Mouse (Mus musculus) hindbrain, embryonic 15.5 days (tissue): ENCODE measurements around the gene Gys2. TPM values are rescaled to one million over a fixed set of nuclear protein-coding genes. Genes with fewer than 3 reads are reported as not detected.

Experiments
- ATAC-seq: fragments of 200-750 bp; cut with Nextera tagmentation; 2 replicates; pipeline ENCODE4 v1.8.0; 2017; ENCODE audit warnings: low read depth, moderate number of reproducible peaks, moderate TSS enrichment; ENCODE audit not compliant: low FRiP score
- H3K27ac ChIP-seq: fragments of 300-500 bp; sonication (generic); replicated peaks from 2 replicates; pipeline ENCODE4 v1.5.1; 2015; ENCODE audit warnings: mild to moderate bottlenecking, inconsistent platforms
- H3K27me3 ChIP-seq: fragments of 300-500 bp; sonication (generic); 2 replicates; pipeline ENCODE4 v1.6.1; 2015; ENCODE audit warnings: control low read depth, inconsistent platforms
- H3K36me3 ChIP-seq: fragments of 300-500 bp; sonication (generic); 2 replicates; pipeline ENCODE4 v1.6.1; 2015; ENCODE audit warnings: control low read depth, inconsistent platforms
- H3K4me1 ChIP-seq: fragments of 300-500 bp; sonication (generic); replicated peaks from 2 replicates; pipeline ENCODE4 v1.6.1; 2015; ENCODE audit warnings: control low read depth, inconsistent platforms
- H3K4me2 ChIP-seq: fragments of 300-500 bp; sonication (generic); 2 replicates; pipeline ENCODE4 v1.6.1; 2015; ENCODE audit warnings: moderate library complexity, mild to moderate bottlenecking, inconsistent platforms
- H3K4me3 ChIP-seq: fragments of 300-500 bp; sonication (generic); 2 replicates; pipeline ENCODE4 v1.5.1; 2015; ENCODE audit warnings: mild to moderate bottlenecking, inconsistent platforms
- H3K9ac ChIP-seq: fragments of 300-500 bp; sonication (generic); 2 replicates; pipeline ENCODE4 v1.6.1; 2015; ENCODE audit warnings: inconsistent platforms
- H3K9me3 ChIP-seq: fragments of 300-500 bp; sonication (generic); 2 replicates; pipeline ENCODE4 v1.6.1; 2016; ENCODE audit warnings: control low read depth, inconsistent platforms
- WGBS: fragments of 180-500 bp; shearing (Covaris S2); methylation state at CpG from one replicate; pipeline ENCODE4 v1.1.7; 2015; 5-methylcytosine and 5-hydroxymethylcytosine counted together
- polyA plus RNA-seq: library from polyadenylated mRNA; unstranded; fragments of >200 nt; fragmentation: Nextera tagmentation; extraction: Ambion mirVana; gene quantifications from 2 replicates; pipeline ENCODE4 v1.2.1, GENCODE M21; 2015

The Gys2 gene
- polyA plus RNA-seq, 1 experiment from 2014 or later: not detected

- no peak overlapping the region for H3K27ac ChIP-seq
- WGBS: 89% methylated on average over 2 of the region's 2 CpGs
- ATAC-seq: no peak
- no peaks in the 10 kb centered on the region for H3K27me3 ChIP-seq
- no peak overlapping the region for H3K4me3 ChIP-seq
- H3K9me3 ChIP-seq: no peaks in the 10 kb centered on the region
- H3K9ac ChIP-seq: no peak overlapping the region
- H3K36me3 ChIP-seq: no peaks in the 10 kb centered on the region
- no peak overlapping the region for H3K4me2 ChIP-seq
- no peaks in the 10 kb centered on the region for H3K4me1 ChIP-seq
Observed at GRCm38 (mm10) chr6:142453311-142453710, 19.6 kb downstream of the Gys2 start.

- Histone ChIP-seq H3K4me1 (no peaks in the 10 kb centered on the region), H3K9ac (no peak overlapping the region), H3K9me3 (no peaks in the 10 kb centered on the region), H3K27ac (no peak overlapping the region), H3K27me3 (no peaks in the 10 kb centered on the region), H3K4me2 (no peak overlapping the region), H3K36me3 (no peaks in the 10 kb centered on the region), H3K4me3 (no peak overlapping the region)
- 77% methylated on average over 12 of the region's 12 CpGs for whole genome bisulfite sequencing
- no peak for ATAC-seq
Observed at GRCm38 (mm10) chr6:142451381-142451780, 21.5 kb downstream of the Gys2 start.

DNA sequence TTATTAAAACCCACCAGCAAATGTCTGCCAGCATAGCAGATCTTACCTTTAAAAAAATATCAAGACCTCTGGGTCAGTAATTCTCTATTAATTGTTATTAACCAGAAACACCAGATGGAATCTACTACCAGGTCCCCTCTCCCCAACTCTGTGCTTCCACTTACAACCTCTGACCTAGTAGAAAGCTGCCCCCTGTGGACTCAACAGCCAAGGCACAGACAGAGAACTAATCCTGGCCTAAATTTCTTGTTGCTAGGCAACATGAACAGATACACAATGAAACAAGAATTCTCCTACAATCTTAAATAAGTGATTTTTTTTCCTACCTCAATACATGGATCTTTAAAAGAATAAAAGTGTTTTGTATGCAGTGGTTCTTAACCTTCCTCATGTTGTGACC is 43.8 kb downstream of the Gys2 start:
- H3K27ac ChIP-seq: no peak overlapping the region
- no peak overlapping the region for H3K9ac ChIP-seq
- H3K27me3 ChIP-seq: no peaks in the 10 kb centered on the region
- H3K4me1 ChIP-seq: no peaks in the 10 kb centered on the region
- ATAC-seq: no peak
- no peaks in the 10 kb centered on the region for H3K36me3 ChIP-seq
- H3K9me3 ChIP-seq: no peaks in the 10 kb centered on the region
- H3K4me3 ChIP-seq: no peak overlapping the region
- no peak overlapping the region for H3K4me2 ChIP-seq

DNA sequence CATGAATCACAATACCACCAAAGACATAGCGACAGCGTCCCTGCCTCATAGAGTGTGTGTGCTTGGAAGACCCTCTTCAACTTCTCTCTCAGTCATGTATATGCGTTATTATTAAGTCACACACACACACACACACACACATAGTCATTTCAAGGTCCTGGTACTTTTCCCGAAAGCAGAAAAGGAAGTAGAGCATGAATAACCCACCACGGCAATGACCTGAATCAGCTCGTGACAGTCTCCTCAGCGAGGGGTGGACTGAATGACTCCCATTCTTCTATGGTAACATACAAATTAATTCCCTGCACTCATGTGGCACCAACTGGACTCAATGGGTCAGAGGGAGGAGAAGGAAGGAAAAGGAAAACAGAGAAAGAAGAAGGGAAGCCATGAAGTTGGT is 47.9 kb downstream of the Gys2 start:
- H3K9me3 ChIP-seq: no peaks in the 10 kb centered on the region
- 67% methylated on average over 7 of the region's 7 CpGs for WGBS
- H3K27ac ChIP-seq: no peak overlapping the region
- H3K4me1 ChIP-seq: no peaks in the 10 kb centered on the region
- H3K27me3 ChIP-seq: no peaks in the 10 kb centered on the region
- no peaks in the 10 kb centered on the region for H3K36me3 ChIP-seq
- no peak overlapping the region for H3K4me3 ChIP-seq
- H3K9ac ChIP-seq: no peak overlapping the region
- no peak for ATAC-seq
- H3K4me2 ChIP-seq: no peak overlapping the region

DNA sequence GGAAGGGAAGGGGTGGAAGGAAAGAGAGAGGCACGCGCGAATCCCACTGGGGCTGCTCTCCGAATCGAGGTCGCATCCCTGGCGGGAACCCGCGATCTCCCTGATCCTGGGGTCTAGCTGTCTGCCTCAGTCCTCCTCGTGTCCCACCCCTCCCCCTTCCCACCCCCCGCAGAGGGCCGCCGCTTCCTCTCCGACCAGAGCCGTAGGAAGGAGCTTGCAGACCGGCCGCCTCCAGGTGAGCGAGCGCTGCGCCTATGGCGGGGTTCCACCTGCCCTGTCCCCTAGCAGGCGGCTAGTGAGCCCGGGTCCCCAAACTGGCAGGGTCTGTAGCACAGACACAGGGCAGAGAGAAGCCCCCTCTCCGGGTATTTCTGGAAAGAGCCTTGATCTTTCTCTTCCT is 58.3 kb downstream of the Gys2 start:
- peak overlapping the region; percentile 38 for H3K4me3 ChIP-seq
- under 1% methylated on average over 24 of the region's 24 CpGs for WGBS
- H3K9ac ChIP-seq: peak overlapping the region; percentile 42
- H3K27me3 ChIP-seq: peaks cover 22% of the 10 kb centered on the region; the same call in 1 of the 2 replicates
- H3K36me3 ChIP-seq: no peaks in the 10 kb centered on the region
- H3K4me2 ChIP-seq: peak overlapping the region; percentile 77
- no peak overlapping the region for H3K27ac ChIP-seq
- ATAC-seq: peak; percentile 34; the same call in 1 of the 2 replicates
- H3K4me1 ChIP-seq: peaks cover 4% of the 10 kb centered on the region
- no peaks in the 10 kb centered on the region for H3K9me3 ChIP-seq

DNA sequence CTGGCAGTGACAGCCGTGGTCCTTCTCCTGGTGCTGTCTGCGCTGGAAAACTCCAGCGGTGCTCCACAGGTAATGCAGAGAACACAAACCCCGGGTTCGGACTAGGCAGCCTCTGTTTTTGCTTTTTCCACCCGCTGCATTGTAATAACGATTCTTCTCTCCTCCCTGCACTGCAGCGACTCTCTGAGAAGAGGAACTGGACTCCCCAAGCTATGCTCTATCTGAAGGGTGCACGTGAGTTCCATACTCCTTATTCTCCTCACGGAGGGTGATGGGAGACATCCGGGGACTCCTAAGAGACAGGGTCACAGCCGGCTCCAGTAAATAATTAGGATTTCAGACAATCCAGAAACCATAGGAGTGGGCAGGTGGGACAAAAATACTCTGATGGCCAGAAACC is 59.1 kb downstream of the Gys2 start:
- Histone ChIP-seq H3K9me3 (no peaks in the 10 kb centered on the region), H3K9ac (no peak overlapping the region), H3K36me3 (no peaks in the 10 kb centered on the region), H3K4me1 (peaks cover 4% of the 10 kb centered on the region), H3K27ac (no peak overlapping the region), H3K4me2 (peak overlapping the region; percentile 77), H3K4me3 (no peak overlapping the region), H3K27me3 (peaks cover 22% of the 10 kb centered on the region; the same call in 1 of the 2 replicates)
- 16% methylated on average over 12 of the region's 12 CpGs for WGBS
- no peak for ATAC-seq

DNA sequence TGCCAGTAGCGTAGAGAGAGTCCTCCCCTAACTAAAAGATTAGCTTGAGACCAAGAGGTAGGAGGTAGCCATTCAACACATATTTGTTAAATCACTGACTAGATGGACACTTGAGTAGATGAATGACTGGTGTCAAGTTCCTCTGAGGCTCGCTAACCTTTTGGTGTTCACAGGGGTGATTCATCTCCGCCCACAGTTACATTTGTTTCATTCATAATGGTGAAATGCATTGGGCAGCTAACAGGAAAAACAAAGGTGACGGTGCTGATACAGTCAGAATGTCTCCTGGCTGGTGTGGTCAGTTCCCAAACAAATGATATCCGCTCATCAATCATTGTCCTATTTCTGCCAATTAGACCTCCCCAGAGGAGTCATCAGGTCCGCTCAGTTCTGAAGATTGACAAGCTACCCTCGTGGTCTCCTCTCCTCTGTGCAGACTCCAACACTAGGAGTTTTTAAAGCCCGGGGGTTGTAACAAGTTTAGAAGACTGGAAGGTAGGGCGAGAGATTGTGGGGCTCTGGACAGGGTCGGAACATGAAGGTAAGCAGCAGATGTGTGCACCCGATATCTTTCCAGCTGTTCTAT is 59.9 kb downstream of the Gys2 start, which contains the start of gene Spx:
Spx (plus strand) TSS at position 536 of the 586 bp plus-strand sequence.
- Histone ChIP-seq H3K27ac (no peak within 1 kb of the TSS), H3K27me3 (peaks cover 22% of the 10 kb centered on the region; the same call in 1 of the 2 replicates), H3K36me3 (no peaks in the 10 kb centered on the region), H3K4me1 (peaks cover 4% of the 10 kb centered on the region), H3K9ac (no peak within 1 kb of the TSS), H3K4me2 (peak within 1 kb of the TSS; percentile 77), H3K4me3 (no peak within 1 kb of the TSS), H3K9me3 (no peaks in the 10 kb centered on the region)
- 67% methylated on average over 11 of the region's 11 CpGs for WGBS
- no peak for ATAC-seq

- no peak overlapping the region for H3K27ac ChIP-seq
- peaks cover 22% of the 10 kb centered on the region; the same call in 1 of the 2 replicates for H3K27me3 ChIP-seq
- H3K4me1 ChIP-seq: peaks cover 4% of the 10 kb centered on the region
- WGBS: 20% methylated on average over 1 of the region's 1 CpGs
- H3K4me2 ChIP-seq: no peak overlapping the region
- H3K36me3 ChIP-seq: no peaks in the 10 kb centered on the region
- no peak overlapping the region for H3K4me3 ChIP-seq
- H3K9ac ChIP-seq: no peak overlapping the region
- ATAC-seq: peak; percentile 56; the same call in 1 of the 2 replicates
- no peaks in the 10 kb centered on the region for H3K9me3 ChIP-seq
Observed at GRCm38 (mm10) chr6:142411140-142411539, 61.8 kb downstream of the Gys2 start.

DNA sequence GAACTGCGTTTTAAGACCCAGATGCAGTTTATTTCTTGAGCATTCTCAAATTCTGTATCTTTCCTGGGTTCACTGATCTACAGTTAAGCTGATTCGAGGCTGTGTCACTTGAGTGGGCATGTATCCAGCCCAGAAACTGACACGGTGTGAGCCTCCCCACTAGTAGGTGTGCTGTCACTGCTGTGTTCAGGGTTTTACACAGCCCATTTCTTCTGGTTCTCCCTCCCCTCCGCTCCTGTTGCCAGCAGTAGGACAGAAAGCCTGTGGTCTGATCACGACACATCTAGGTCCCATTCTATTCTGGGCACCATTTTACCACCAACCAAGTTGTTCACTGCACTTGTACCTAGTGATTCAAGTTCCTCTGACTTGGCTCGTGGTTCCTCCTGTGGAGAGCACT is 77.2 kb downstream of the Gys2 start:
- no peak for ATAC-seq
- no peaks in the 10 kb centered on the region for H3K4me1 ChIP-seq
- 91% methylated on average over 6 of the region's 6 CpGs for WGBS

DNA sequence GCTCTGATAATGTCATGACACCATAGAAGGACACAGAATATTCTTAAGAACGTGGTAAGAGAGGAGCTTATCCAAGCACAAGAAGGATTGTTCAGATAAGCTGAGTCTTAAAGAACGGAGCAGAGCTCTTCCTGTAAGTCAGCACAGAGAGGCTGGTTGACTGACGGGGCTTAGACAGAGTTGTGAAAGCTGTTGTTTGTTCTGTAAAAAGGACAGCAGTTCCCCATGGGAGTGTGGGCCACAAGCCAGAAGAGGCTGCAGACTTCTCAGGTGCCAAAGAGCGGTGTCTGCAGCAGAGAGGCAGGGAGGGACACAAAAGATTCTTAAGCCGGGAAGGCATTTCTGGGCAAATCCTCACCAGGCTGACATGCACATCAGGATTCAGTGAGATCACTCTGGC is 78.2 kb downstream of the Gys2 start:
- WGBS: 85% methylated on average over 5 of the region's 5 CpGs
- Histone ChIP-seq H3K4me2 (no peak overlapping the region), H3K36me3 (peaks cover 20% of the 10 kb centered on the region), H3K27ac (no peak overlapping the region), H3K27me3 (no peaks in the 10 kb centered on the region), H3K9me3 (no peaks in the 10 kb centered on the region), H3K9ac (no peak overlapping the region), H3K4me1 (no peaks in the 10 kb centered on the region), H3K4me3 (no peak overlapping the region)
- no peak for ATAC-seq

More for the DNA sequence above, 77.2 kb downstream of the Gys2 start:
- Histone ChIP-seq H3K4me2 (no peak overlapping the region), H3K36me3 (peaks cover 23% of the 10 kb centered on the region), H3K4me3 (no peak overlapping the region), H3K9me3 (no peaks in the 10 kb centered on the region), H3K27me3 (no peaks in the 10 kb centered on the region), H3K9ac (no peak overlapping the region), H3K27ac (no peak overlapping the region)

DNA sequence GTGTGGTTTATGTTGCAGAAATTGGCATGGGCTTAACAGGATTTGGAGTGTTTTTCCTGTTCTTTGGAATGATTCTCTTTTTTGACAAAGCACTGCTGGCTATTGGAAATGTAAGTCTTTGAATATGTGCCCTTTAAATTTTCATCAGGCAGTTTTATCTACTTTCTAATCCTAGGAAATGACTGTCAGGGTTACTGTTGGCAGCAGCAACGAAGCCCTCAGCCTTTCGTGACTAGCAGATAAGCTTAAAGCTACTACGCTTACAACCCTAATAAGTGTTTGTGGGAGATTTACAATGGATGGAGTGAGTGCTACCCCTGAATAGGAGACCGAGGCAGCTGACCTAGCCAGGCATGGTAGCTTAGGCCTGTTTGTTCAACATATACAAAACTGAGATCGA is 80.6 kb downstream of the Gys2 start:
- ATAC-seq: no peak
- Histone ChIP-seq H3K36me3 (peaks cover 20% of the 10 kb centered on the region), H3K4me1 (peaks cover 18% of the 10 kb centered on the region), H3K27me3 (no peaks in the 10 kb centered on the region), H3K4me2 (no peak overlapping the region), H3K4me3 (no peak overlapping the region), H3K9ac (no peak overlapping the region), H3K27ac (no peak overlapping the region), H3K9me3 (no peaks in the 10 kb centered on the region)
- 97% methylated on average over 5 of the region's 5 CpGs for WGBS

DNA sequence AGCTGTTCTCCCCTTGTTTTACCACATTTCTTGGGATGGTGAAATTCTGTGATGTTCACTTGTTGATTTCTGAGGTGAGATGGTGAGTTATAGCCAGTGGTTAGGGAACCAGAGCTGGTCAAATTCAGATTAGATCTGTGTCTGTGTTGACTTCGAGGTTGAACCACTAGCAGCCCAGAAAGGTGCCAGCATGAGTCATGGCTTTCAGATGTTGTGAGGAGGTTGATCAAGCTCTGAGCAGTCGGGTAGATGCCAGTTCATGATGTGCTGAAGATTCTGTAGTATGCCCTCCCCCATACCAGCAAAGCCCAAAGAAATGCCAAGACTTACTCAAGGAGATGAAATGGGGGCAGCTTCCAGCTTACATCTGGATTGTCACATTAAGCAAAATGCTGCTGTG is 83.8 kb downstream of the Gys2 start:
- Histone ChIP-seq H3K4me3 (no peak overlapping the region), H3K9ac (no peak overlapping the region)
- no peak for ATAC-seq

DNA sequence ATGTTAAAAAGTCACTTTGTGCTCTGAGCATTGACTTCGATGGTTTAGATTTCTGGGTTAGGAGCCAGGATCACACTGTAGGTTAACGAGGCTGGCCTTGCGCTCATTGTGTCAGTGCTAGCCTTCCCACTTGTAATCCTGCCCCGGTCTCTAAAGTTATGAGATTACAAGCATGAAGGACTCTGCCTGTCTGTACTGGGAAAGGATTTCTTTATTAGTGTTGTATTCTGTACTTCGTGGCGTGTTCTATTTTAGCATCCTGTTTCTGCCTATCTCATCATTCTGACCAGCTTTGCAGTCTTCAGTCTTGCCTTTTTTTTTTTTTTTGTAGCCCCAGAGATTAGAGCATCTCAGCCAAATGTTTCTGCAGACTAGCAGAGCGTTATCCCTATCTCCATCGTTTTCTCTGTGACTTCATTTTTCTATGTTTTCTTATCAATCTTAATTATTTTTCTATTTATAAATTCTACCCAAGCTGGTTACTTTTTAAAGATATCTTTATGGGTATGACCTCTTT is 85.1 kb downstream of the Gys2 start:
- peaks cover 25% of the 10 kb centered on the region for H3K4me1 ChIP-seq
- H3K4me3 ChIP-seq: peak overlapping the region; percentile 99
- no peak for ATAC-seq
- WGBS: 23% methylated on average over 8 of the region's 8 CpGs
- peak overlapping the region; percentile 83 for H3K9ac ChIP-seq
- no peaks in the 10 kb centered on the region for H3K36me3 ChIP-seq
- H3K27ac ChIP-seq: no peak overlapping the region
- H3K9me3 ChIP-seq: no peaks in the 10 kb centered on the region
- no peaks in the 10 kb centered on the region for H3K27me3 ChIP-seq
- H3K4me2 ChIP-seq: peak overlapping the region; percentile 69

More for the DNA sequence above, 83.8 kb downstream of the Gys2 start:
- no peaks in the 10 kb centered on the region for H3K36me3 ChIP-seq
- H3K27ac ChIP-seq: no peak overlapping the region
- no peak overlapping the region for H3K4me2 ChIP-seq
- H3K27me3 ChIP-seq: no peaks in the 10 kb centered on the region
- H3K4me1 ChIP-seq: peaks cover 25% of the 10 kb centered on the region
- 89% methylated on average over 2 of the region's 2 CpGs for WGBS
- no peaks in the 10 kb centered on the region for H3K9me3 ChIP-seq
